Mouse (Mus musculus): ENCODE data around the gene Selp.

The Selp gene

DNA sequence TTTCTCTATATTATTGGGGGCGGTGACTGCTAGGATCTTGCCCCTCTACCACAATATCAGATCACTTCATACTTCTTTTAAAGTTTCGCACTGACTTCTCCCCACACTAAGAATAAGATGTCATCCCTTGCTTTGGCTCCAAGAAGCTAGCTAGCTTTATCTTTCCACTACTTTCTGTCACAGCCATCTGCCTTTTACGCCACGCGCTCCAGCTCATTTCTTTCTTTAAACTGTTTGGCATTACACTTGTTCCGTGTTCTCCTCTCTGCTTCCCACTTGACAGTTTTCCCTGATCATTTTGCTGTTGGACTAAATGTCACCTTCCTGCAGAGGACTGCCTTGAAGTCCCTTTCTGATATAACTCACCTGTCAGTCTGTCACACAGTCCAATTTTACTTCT, 2.8 kb downstream of the Selp start:
- DNase-seq (ENCODE audit: low read depth, low spot score), result no peak

DNA sequence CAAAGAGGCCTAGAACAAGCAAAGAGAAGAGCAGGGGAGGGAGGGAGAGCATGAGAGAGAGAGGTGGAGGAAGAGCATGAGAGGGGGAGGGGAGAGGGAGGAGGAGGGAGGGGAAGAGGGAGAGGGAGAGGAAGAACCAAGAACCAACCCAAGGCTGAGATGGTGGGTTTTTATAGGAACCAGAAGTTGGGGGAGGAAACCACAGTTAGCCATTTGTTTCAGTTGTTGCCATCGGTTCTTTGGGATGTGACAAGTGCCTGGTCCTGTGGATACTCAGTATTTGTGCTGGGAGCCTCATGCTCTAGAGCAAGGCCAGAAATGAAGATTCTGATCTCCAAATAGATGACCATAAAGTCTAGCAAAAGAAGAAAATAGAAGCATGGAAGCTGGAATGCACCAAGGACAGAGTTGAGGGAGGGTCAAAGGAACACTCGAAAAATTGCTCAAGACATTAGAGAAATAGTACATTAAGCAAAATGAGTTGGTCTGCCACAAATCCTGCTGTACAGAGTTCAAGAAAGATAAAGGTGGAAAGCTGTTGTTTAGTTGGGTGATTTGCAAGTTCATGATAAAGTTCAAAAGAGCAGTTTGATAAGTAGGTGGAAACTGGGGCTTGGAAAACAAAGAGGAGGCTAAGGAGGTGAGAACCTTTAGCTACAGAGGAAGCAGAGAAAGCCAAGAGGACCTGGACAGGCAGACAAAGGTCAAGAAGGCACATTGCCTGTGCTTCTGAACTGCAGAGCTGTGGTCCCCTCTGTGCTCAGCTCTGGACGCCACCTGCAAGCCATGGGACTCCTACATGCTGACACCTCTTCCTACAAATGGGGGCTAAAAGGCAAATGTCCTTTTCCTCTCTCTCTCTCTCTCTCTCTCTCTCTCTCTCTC, 5.1 kb downstream of the Selp start:
- no peak for DNase-seq (ENCODE audit: low read depth, low spot score)

DNA sequence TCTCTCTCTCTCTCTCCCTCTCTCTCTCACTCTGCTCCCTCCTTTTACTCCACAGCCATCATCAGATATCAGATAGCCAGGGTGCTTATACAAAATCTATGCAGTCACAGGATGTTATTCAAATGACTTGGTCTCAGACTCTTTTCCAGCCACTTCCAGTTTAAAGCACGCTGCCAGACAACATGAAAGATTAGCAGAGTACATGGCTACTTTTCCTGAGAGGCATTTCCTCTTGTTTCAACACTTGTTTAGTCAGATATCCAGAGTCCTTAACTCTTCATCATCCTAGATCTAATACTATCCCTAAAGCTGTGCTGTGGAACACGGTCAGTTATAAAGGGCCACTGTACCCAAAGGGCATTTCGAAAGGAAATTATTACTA, 5.7 kb downstream of the Selp start:
- DNase-seq (ENCODE audit: low read depth, low spot score), result no peak

DNA sequence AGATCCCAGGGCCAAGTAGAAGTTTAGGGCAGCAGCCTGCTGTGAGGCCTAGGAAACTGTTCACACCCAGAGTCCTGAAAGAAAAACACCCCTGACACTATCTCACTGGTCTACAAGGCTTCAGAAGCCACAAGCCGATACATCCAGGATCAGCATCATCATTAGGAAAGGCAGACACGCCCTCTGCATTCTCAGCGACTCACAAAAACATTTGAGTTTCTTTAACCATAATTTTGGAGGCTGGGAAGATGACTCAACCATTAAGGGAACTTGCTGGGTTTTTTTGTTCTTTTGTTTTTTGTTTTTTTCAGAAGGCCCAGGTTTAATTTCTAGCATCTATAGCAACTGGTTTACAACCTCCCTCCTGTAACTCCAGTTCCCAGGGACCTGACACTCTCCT, 8.8 kb downstream of the Selp start:
- peak; percentile 74 for DNase-seq (ENCODE audit: low read depth, low spot score)

DNA sequence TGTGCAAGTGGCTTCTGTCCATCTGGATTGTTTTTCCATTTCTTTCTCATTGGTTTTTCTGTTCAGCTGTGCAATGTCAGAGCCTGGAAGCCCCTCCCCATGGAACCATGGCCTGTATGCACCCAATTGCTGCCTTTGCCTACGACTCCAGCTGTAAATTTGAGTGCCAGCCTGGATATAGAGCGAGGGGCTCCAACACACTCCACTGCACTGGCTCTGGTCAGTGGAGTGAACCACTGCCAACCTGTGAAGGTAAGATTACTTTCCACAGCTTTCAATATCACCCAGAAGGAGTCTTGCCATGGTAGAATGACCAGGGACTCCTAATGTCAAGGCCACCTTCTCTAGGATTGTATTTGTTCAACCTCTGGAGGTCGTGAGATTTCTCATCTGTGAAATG, 14.9 kb downstream of the Selp start:
- DNase-seq (ENCODE audit: low read depth, low spot score), result no peak

DNA sequence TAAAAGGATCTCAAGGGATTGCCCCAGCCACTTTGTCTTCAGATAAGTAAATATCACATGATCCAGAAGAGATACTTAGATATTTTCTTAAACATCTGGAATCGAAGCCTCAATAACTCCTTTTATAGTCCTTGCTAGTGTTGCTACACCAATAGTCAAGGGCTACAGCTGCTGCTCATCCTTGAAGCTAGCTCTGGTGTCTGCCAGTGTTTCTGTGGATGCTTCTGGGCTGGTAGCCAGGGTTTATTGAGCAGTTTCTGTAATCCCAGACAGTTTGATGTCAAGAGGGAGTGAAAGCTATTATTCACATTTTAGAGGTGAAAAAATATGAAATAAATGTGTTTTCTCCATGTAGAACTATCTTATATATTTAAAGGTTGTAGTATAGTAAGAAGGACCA, 17.5 kb downstream of the Selp start:
- DNase-seq (ENCODE audit: low read depth, low spot score), result no peak

DNA sequence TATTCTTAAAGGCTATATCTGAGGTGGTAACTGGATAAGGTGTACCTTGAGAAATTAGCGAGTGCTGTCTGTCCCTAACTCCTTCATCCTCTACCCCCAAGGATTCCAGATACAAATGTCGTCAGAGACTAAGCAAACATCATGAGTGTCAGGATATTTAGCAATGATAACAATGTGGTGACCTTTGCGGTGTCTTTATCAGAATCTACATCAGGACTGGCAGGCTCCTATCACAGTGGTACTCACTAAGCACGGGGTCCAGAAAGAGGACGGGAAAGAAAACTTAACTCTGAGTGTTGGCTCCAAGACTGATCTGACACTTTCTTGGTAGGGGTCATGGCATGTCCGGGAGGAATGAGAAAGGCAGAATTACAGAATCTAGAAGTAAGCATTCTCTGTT, 19.0 kb downstream of the Selp start:
- DNase-seq (ENCODE audit: low read depth, low spot score), result no peak

DNA sequence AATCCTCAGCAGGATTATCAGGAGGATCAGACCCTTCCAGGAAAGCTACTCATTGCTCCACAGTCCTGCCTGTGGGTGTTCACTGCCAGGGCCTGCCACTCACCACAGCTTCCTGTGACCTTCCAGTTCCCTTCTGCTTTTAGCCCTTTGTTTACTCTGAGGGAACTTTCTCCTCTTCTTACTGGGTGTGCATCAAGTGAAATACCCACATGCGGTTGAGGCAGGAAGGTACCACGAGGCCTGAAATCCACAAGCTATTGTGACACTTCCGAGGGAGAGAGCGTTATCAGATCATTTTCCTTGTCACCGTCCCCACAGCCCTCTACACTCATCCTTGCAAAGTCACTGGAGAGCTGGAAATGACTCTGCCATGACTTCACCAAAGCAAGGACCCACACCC, 20.3 kb downstream of the Selp start:
- DNase-seq (ENCODE audit: low read depth, low spot score), result peak; percentile 41

DNA sequence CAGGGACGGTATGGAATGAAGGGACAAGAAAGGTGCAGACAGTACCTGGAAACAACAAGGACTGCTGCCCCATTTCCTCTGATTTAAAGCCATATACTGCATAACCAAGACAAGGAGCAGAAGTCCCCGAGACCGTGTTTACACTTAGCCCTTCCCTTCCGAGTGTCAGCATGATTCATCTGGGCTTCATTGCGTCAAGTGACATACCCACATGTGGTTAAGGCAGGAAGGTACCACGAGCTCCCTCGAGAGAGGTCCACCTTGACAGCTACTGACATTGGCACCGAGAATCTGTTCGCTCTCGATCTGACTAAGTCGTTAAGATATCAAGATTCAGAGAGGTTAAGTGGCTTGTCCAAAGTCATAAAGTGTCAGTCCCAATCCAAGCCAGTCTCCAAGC, 20.9 kb downstream of the Selp start:
- peak; percentile 39 for DNase-seq (ENCODE audit: low read depth, low spot score)

DNA sequence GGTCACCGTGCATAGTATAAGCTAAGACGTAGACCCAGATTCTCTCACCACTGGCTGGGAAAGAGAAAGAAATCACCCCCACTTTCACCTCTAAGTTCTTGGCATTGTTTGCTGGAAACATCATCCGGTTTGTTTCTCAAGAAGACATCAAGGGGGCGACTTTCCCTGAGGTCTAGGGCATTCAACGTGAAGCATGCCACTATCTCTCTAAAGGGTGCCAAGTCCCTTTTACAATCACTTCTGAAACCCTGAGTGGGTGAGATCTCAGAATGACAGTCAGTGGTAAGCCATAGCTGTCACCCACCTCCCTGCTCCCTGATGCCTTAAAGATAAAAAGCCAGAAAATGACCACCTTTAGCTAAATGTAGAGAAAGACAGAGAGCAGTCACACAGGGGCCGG, 21.6 kb downstream of the Selp start:
- no peak for DNase-seq (ENCODE audit: low read depth, low spot score)

DNA sequence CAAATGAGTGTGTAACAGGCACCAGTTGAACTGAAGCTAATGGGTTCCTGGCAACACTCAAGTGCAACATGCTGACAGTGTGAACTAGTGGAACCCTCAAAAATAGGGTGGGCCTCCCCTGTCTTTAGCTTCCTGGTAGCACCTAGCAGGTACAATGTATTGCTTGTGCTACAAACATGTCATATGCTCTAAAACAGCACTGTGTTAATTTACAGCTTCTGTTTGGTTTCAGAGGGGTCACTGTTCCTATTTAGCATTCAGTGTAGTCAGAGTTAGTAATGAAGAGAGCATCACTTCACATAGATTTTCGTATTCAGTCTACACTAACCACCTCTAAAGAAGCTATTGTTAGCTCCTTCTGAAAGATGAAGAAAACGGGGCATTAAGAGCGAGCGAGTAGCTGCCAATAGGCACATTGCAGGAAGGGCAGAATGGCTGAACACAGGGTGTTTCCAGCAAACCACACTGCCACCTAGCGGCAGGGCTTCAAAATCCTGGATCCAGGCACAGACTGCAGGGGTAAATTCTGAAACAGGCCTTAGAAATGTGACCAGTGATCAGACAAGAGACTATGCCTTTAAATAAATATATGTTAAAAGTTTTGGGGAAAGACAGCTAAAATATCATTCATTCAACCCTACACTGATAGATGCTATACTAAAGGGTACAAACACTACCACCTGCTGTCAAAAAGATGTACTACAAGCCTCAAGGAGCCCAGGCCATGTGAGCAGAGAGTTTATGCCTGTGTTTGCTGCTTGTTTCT, 23.5 kb downstream of the Selp start:
- DNase-seq (ENCODE audit: low read depth, low spot score), result peak; percentile 88

DNA sequence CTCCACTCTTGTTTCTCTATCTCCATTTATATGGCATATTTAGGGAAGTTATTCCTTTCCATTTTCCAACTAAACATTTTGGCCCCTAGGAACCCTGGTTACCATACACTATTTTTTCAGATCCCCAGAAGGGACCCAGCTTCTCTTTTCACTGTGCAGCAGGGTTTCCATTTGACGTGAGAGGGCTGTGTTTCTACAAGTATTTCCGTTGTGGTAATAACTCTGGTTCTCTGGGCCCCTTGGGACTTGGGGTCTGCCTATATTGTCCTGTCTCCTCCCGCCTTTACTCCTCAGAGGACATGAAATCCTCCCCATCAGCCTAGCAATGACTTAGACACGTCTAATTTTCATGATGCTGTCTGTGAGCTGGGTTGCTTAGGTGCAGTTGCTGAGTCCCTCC, 24.4 kb downstream of the Selp start:
- no peak for DNase-seq (ENCODE audit: low read depth, low spot score)

DNA sequence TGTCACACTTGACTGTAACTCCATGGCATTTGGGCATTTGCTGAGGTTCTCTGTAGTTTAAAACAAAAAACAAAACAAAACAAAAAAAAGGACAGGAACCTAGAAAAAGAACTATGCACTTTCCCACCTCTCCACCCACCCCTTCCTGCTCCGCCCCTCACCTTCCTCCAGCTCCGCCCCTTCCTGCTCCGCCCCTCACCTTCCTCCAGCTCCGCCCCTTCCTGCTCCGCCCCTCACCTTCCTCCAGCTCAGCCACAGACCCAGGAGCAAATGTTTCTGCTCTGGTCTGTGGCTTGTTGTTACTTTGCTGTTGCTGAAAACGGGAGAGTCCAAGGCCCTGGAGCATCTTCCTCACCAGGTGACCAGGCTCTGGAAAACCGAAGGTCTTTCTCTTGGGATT, 34.0 kb downstream of the Selp start:
- DNase-seq (ENCODE audit: low read depth, low spot score), result no peak

DNA sequence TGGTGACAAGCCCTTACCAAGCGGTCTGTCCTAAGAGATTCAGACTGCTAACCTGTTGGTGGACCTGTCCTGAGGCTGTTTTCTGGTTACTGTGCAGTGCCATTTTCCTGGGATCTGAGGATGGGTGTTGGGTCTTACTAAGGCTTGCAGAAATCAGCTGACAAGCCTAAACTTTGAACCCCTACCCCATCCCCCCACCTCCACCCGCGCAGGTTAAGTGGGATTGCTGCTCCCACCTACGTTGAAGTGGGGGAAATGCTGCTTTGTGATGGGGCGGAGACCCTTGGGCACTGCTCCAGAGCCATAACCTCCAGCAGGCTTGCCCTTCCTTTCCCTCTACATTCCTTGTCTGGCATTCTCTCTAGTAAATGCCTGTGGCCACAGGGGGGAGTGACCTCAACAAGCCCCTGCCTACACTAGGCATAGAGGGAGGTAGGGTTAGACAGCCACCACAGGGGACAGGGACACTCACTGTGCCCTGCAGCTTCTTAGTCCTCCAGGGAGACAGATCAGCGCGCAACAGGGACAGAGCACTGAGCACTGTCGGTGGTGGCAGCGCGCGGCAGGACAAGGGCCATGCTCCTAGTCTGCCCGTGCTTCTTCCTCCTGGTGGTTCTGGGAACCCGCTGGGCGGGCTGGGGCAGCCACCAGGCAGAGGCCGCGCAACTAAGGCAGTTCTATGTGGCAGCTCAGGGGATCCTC, 36.5 kb downstream of the Selp start, which contains the start of gene F5:
F5 (plus strand) TSS at position 452 of the 702 bp plus-strand sequence.
- no peak for DNase-seq (ENCODE audit: low read depth, low spot score)

DNA sequence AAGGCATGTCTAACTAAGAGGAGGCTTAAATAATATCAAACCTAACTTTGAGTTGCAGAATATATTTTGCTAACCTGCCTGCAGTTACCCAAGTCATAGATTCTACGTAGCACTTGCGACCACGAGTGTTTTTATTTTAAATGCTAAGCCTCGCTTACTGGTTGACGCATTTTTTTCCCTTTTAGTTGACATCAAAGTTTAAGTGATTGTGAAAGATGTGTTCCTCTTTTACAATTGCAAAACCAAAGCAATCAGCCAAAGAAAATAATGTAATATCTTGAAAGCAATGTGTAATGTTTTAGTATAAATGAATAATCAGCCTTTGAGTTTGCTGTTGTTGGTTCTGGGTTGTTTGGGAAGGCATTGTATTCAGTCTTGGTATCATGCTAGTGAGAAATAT, 37.8 kb downstream of the Selp start:
- DNase-seq (ENCODE audit: low read depth, low spot score), result no peak

DNA sequence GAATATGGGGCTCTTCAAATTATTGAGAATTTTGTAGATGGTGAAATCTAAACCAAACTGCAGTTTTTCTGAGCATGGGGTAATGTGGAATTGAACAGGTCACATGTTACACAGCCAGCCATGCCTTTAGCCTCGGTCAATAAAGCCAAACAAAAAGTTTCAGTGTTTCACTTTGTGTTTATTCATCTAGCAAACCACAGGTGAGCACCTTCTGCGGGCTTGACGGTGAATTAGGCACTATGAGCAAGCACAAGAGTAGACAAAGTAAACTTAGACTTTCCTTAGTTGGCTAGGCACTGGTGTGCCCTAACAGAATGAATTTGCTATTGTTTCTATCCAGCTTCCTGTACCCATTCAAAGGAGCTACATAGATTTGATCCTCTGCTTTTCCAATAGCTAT, 39.9 kb downstream of the Selp start:
- no peak for DNase-seq (ENCODE audit: low read depth, low spot score)

DNA sequence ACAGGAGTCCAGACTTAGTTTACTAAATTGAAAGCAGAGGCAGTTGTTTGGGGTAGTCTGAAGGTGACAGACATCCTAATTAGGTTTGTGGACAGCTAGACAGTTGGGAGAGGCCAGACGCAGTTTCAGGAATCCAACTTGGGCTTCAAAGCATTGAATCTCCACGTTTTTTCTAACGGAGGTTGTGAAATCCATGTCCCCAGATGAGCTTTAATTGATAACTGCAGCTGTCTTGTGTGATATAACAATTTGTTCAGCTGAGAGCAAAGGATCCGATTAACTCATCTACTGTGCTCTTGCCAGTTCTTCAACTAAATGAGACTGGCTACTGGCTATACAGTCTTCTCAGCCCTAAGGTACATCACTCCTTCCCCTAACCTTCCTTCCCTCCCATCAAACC, 43.5 kb downstream of the Selp start:
- no peak for DNase-seq (ENCODE audit: low read depth, low spot score)

DNA sequence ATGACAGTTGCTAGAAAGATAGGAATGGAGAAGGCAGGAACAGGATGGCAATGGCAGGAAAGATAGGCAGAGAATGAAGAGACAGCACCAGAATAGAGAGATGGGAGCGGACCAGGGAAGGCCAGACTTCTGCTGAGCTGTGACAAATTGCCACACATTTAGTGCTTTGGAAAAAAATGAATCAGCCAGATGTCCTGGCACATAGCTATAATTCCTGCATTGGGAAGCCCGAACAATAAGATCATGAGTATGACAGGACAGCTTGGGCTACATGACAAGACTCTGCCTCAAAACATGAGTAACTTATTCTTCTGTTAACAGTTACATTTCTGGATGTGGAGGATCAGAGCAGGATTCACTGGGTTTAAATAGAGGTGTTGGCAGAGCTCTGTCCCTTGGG, 44.7 kb downstream of the Selp start:
- peak; percentile 9 for DNase-seq (ENCODE audit: low read depth, low spot score)

DNA sequence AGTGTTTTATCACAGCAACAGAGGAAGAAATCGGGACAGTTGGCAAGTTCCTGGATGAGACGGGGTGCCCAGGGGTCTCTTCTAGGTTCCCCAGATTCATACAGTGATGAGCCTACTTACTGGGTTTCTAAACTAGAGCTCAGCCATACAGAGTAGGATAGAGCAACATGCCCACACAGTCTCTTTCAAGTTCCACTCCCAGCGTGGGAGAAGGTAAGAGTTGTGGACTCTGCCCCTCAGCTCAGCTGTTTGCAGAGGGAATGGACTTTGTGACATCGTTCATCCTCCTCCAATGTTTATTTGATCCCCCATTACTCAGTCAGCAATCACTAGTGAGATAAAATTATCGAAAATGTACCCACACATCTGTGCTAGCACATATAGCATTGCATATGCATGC, 47.7 kb downstream of the Selp start:
- no peak for DNase-seq (ENCODE audit: low read depth, low spot score)

DNA sequence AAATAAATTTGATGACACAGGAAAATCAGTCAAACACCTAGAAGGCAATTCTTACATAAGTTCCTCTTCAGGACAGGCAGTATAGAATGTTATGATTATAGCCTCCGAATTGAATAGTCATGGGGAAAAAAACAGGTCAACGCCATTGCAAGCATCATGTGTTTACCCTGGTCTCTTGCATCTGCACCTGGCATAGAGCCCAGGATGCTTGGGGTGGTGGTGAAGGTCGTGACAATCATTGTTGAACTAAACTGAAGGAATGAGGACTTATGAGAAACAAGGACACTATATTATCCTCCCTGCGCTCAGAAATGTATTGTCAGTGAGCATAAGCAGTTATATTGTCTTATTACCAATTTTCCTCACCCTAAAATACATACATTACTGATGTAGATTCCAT, 53.8 kb downstream of the Selp start:
- DNase-seq (ENCODE audit: low read depth, low spot score), result no peak

DNA sequence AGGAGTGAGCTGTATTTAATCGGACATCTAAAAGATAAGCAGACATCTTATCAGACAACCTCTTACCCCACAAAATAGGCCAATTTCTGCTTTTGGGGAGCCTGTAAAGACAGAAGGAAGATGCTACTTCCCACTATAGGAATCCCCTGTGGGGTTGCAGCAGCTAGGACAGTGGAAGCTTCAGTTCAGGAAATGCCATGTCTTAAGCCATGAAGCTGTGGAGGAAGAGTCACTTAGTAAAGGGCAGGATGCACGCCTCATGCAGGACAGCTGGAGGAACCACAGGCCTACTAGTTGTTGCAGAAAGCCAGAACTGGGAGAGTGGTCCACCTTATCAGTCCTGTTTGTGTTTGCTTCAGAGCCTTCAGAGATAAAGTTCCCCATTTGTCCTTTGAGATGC, 55.4 kb downstream of the Selp start:
- DNase-seq (ENCODE audit: low read depth, low spot score), result no peak

DNA sequence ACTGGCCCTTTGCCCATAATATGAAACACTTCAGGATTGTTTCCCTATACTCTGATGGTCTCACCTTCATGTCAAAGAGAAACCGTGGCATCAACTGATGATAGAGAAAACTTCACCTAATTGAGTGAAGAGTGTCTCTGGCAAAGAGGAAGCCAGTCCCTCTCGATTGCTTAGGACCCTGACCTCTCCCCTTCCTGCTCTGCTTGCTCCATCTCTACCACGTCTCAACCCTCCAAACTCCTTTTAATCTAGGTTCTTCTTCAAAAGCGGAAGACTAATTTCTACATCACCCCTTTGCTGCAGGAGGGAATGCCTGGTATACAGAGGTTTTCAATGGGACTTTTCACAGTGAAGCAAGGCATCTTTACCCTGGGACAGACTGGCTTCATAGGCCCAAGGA, 58.1 kb downstream of the Selp start:
- DNase-seq (ENCODE audit: low read depth, low spot score), result no peak

DNA sequence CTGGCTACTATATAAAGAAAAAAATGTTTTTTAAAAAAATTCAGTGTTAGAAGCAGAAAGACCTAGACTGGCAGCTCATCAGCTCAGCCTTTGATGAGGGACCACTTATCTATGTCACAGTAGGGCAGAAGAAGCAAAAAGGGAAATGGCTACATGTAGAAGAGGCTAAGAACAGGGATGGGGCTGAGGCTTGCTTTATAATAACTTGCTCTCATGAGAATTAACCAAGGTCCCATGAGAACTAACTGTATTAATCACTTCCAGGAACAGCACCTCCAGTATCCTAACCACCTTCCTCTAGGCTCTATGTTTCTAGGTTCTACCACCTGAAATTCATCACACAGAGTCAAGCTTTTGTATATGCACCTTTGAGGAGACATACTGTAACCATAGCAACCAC, 61.8 kb downstream of the Selp start:
- DNase-seq (ENCODE audit: low read depth, low spot score), result no peak

Data from 3T3-L1 (cell line).